Mouse (Mus musculus) limb, embryonic 11.5 days (tissue): Measurements from ENCODE around the gene H2-K1. TPM values are rescaled to one million over a fixed set of nuclear protein-coding genes. Genes with fewer than 3 reads are reported as not detected.
A peak's percentile ranks its signal among the peaks of the same experiment; 100 is the strongest.
"Not testable (repeated sequence)": the region's sequence is repeated elsewhere in the genome, so short reads cannot be mapped to it uniquely, and the experiment has no call there.

ENCODE experiments used
- ATAC-seq: fragments of 200-750 bp; cut with Nextera tagmentation; 2 replicates; pipeline ENCODE4 v1.8.0; 2017; ENCODE audit warnings: low read depth; ENCODE audit not compliant: insufficient number of reproducible peaks, low FRiP score, low TSS enrichment
- DNase-seq: peaks from one replicate; pipeline ENCODE4 v3.0.0-alpha.2; 2015; ENCODE audit warnings: low spot score
- H3K27ac ChIP-seq: fragments of 300-500 bp; sonication (generic); replicated peaks from 2 replicates; pipeline ENCODE4 v1.5.1; 2014; ENCODE audit warnings: low read depth, mild to moderate bottlenecking, low read length
- H3K27me3 ChIP-seq: fragments of 300-500 bp; sonication (generic); 2 replicates; pipeline ENCODE4 v1.6.1; 2014; ENCODE audit warnings: mild to moderate bottlenecking, low read length, mixed read lengths; ENCODE audit not compliant: control insufficient read depth, insufficient read depth
- H3K36me3 ChIP-seq: fragments of 300-500 bp; sonication (generic); 2 replicates; pipeline ENCODE4 v1.6.1; 2014; ENCODE audit warnings: mild to moderate bottlenecking, low read length, moderate library complexity, mixed read lengths; ENCODE audit not compliant: control insufficient read depth, insufficient read depth
- H3K4me1 ChIP-seq: fragments of 300-500 bp; sonication (generic); 2 replicates; pipeline ENCODE4 v1.6.1; 2014; ENCODE audit warnings: low read length, mixed read lengths; ENCODE audit not compliant: control insufficient read depth, insufficient read depth
- H3K4me2 ChIP-seq: fragments of 300-500 bp; sonication (generic); 2 replicates; pipeline ENCODE4 v1.6.1; 2014; ENCODE audit warnings: low read depth, mild to moderate bottlenecking, moderate library complexity; ENCODE audit not compliant: severe bottlenecking
- H3K4me3 ChIP-seq: fragments of 300-500 bp; sonication (generic); 2 replicates; pipeline ENCODE4 v1.5.1; 2014; ENCODE audit warnings: low read depth, low read length
- H3K9ac ChIP-seq: fragments of 300-500 bp; sonication (generic); 2 replicates; pipeline ENCODE4 v1.6.1; 2014; ENCODE audit warnings: mild to moderate bottlenecking, low read length
- H3K9me3 ChIP-seq: fragments of 300-500 bp; sonication (generic); 2 replicates; pipeline ENCODE4 v1.6.1; 2016; ENCODE audit warnings: low read length; ENCODE audit not compliant: control insufficient read depth
- WGBS: fragments of 180-500 bp; shearing (Covaris S2); extraction: QIAGEN DNeasy Blood & Tissue Kit; methylation state at CpG from one replicate; pipeline ENCODE4 v1.1.7; 2014; 5-methylcytosine and 5-hydroxymethylcytosine counted together
- polyA plus RNA-seq: library from polyadenylated mRNA; unstranded; fragments of >200 nt; fragmentation: Nextera tagmentation; extraction: Ambion mirVana; gene quantifications from 2 replicates; pipeline ENCODE4 v1.2.1, GENCODE M21; 2014

Gene H2-K1
- polyA plus RNA-seq, 1 experiment from 2014 or later = 5.3 TPM

DNA sequence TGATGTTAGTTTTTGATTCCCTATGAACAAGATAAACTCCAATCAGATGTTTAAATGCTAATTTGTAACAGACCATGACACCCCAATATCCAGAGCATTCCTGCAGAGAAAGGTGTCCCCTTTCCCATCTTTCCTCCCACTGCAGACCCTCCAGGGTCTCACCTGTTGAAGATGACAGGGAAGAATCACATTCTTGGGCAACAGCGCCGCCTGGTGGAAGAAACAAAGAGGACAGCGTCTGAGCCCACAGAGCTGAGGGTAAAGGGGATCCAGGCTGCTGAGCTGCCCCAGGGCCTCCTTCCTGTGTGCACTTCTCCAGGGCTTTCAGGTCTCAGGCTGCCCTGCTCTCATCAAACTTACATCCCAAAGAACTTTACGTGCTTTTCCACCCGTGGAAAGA is 3.3 kb upstream of the H2-K1 start:
- H3K27ac ChIP-seq = no peak overlapping the region
- DNase-seq (peak; percentile 74), ATAC-seq (no peak)
- no peak overlapping the region for H3K4me2 ChIP-seq
- no peaks in the 10 kb centered on the region for H3K36me3 ChIP-seq
- H3K9ac ChIP-seq = no peak overlapping the region
- H3K4me1 ChIP-seq = 0 out of 2 replicates have a peak, but pooled peaks cover 2% of the 10 kb centered on the region
- H3K4me3 ChIP-seq = no peak overlapping the region
- H3K27me3 ChIP-seq = peaks cover 20% of the 10 kb centered on the region
- 8% methylated on average over 5 of the region's 5 CpGs for WGBS
- no peaks in the 10 kb centered on the region for H3K9me3 ChIP-seq

DNA sequence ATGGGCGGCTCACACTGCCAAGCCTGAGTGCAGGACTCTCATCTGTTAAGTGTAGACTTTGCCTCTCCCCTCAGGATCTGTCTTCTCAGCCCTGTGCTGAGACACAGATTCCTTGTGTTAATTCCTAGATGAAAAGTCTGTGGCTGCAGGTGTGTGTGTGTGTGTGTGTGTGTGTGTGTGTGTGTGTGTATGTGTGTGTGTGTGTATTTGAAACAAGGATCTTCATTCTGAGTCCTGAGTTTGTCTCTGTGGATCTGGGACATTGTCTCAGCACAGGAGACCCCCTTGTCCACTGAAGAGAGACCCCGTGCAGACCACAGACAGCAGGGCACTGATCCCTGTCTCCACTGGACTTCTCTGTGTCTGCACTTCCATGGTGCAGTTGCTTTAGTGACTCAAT is 649 bp upstream of the H2-K1 start:
- not testable (repeated sequence) for H3K9ac ChIP-seq, H3K4me1 ChIP-seq, H3K36me3 ChIP-seq, H3K4me2 ChIP-seq, H3K9me3 ChIP-seq, DNase-seq, ATAC-seq, H3K4me3 ChIP-seq, H3K27ac ChIP-seq
- WGBS = 60% methylated on average over 2 of the region's 2 CpGs
- H3K27me3 ChIP-seq = peaks cover 20% of the 10 kb centered on the region

GRCm38 (mm10) chr17:33999341-34000149 is 602 bp downstream of the H2-K1 start:
- H3K9ac ChIP-seq = peak overlapping the region; percentile 37
- DNase-seq = peak; percentile 47

GRCm38 (mm10) chr17:33998697-33999096 is 1.4 kb downstream of the H2-K1 start:
- DNase-seq, H3K36me3 ChIP-seq, H3K9me3 ChIP-seq, H3K9ac ChIP-seq, H3K4me1 ChIP-seq, H3K4me2 ChIP-seq, H3K27ac ChIP-seq, H3K4me3 ChIP-seq, ATAC-seq: not testable (repeated sequence)
- WGBS = 50% methylated on average over 5 of the region's 5 CpGs
- peaks cover 20% of the 10 kb centered on the region for H3K27me3 ChIP-seq

More at GRCm38 (mm10) chr17:33999341-34000149, 602 bp downstream of the H2-K1 start:
- H3K27ac ChIP-seq = no peak overlapping the region
- H3K4me3 ChIP-seq = peak overlapping the region; percentile 41
- peak overlapping the region; percentile 92 for H3K4me2 ChIP-seq
- no peaks in the 10 kb centered on the region for H3K9me3 ChIP-seq
- H3K27me3 ChIP-seq = peaks cover 20% of the 10 kb centered on the region
- WGBS = 3% methylated on average over 83 of the region's 87 CpGs
- H3K36me3 ChIP-seq = no peaks in the 10 kb centered on the region
- 0 out of 2 replicates have a peak, but pooled peaks have one; percentile 44 for ATAC-seq
- 0 out of 2 replicates have a peak, but pooled peaks cover 2% of the 10 kb centered on the region for H3K4me1 ChIP-seq

- H3K4me1 ChIP-seq, H3K36me3 ChIP-seq, H3K9ac ChIP-seq, DNase-seq, ATAC-seq, H3K4me3 ChIP-seq, H3K4me2 ChIP-seq, H3K27ac ChIP-seq, H3K9me3 ChIP-seq: not testable (repeated sequence)
- H3K27me3 ChIP-seq = peaks cover 20% of the 10 kb centered on the region
- 82% methylated on average over 2 of the region's 2 CpGs for WGBS
These were observed 3.1 kb downstream of the H2-K1 start for GRCm38 (mm10) chr17:33997025-33997424.

- 27% methylated on average over 3 of the region's 3 CpGs for WGBS
- DNase-seq = no peak
- no peaks in the 10 kb centered on the region for H3K9me3 ChIP-seq
- H3K9ac ChIP-seq = no peak overlapping the region
- H3K4me3 ChIP-seq = no peak overlapping the region
- H3K4me2 ChIP-seq = no peak overlapping the region
- H3K27ac ChIP-seq = no peak overlapping the region
- ATAC-seq = no peak
- no peaks in the 10 kb centered on the region for H3K36me3 ChIP-seq
- peaks cover 19% of the 10 kb centered on the region for H3K27me3 ChIP-seq
- 0 out of 2 replicates have a peak, but pooled peaks cover 2% of the 10 kb centered on the region for H3K4me1 ChIP-seq
These were observed 4.5 kb downstream of the H2-K1 start for GRCm38 (mm10) chr17:33995651-33996050.

- Histone ChIP-seq H3K9me3 (no peaks in the 10 kb centered on the region), H3K4me1 (0 out of 2 replicates have a peak, but pooled peaks cover 2% of the 10 kb centered on the region), H3K27ac (no peak overlapping the region), H3K36me3 (no peaks in the 10 kb centered on the region), H3K4me3 (no peak overlapping the region), H3K27me3 (peaks cover 12% of the 10 kb centered on the region), H3K4me2 (no peak overlapping the region), H3K9ac (no peak overlapping the region)
- DNase-seq (no peak), ATAC-seq (no peak)
- 91% methylated on average over 8 of the region's 8 CpGs for WGBS
These were observed 5.2 kb downstream of the H2-K1 start for GRCm38 (mm10) chr17:33994959-33995358.

GRCm38 (mm10) chr17:33991788-33992664 is 8.1 kb downstream of the H2-K1 start:
- peak; percentile 79 for DNase-seq
- ATAC-seq = no peak
- no peak overlapping the region for H3K27ac ChIP-seq
- H3K27me3 ChIP-seq = no peaks in the 10 kb centered on the region
- H3K4me2 ChIP-seq = no peak overlapping the region
- no peaks in the 10 kb centered on the region for H3K4me1 ChIP-seq
- no peaks in the 10 kb centered on the region for H3K36me3 ChIP-seq
- H3K9me3 ChIP-seq = no peaks in the 10 kb centered on the region
- H3K4me3 ChIP-seq = no peak overlapping the region
- H3K9ac ChIP-seq = no peak overlapping the region
- WGBS = 35% methylated on average over 10 of the region's 10 CpGs
